Mouse (Mus musculus) gonadal fat pad, adult 2 months (tissue): ENCODE measurements around the gene Nos1. TPM values are rescaled to one million over a fixed set of nuclear protein-coding genes. Genes with fewer than 3 reads are reported as not detected.

ENCODE experiments used
- DNase-seq: peaks from one replicate; pipeline ENCODE4 v3.0.0-alpha.2; 2012; ENCODE audit warnings: low read depth
- polyA plus RNA-seq: library from polyadenylated mRNA; depleted of rRNA; stranded (reverse); fragments of >200 nt; gene quantifications from 2 replicates; pipeline ENCODE4 v1.2.3, GENCODE M21; 2012; rRNA removed

Nos1 gene
- polyA plus RNA-seq, 1 experiment: 0.72 TPM

- no peak for DNase-seq
Measured at GRCm38 (mm10) chr5:117997434-117997970, 216.7 kb downstream of the Nos1 start.

GRCm38 (mm10) chr5:117999061-117999460 is 218.2 kb downstream of the Nos1 start:
- no peak for DNase-seq

GRCm38 (mm10) chr5:117999584-117999983 is 218.8 kb downstream of the Nos1 start:
- no peak for DNase-seq

GRCm38 (mm10) chr5:118002059-118002458 is 221.2 kb downstream of the Nos1 start:
- no peak for DNase-seq

- DNase-seq: no peak
Measured at GRCm38 (mm10) chr5:118004619-118005018, 223.8 kb downstream of the Nos1 start.

- DNase-seq: no peak
Measured at GRCm38 (mm10) chr5:118005728-118006127, 224.9 kb downstream of the Nos1 start.

- DNase-seq: no peak
Measured at GRCm38 (mm10) chr5:118008344-118008743, 227.5 kb downstream of the Nos1 start.

Other genes starting within 250 kb of the Nos1 start
- gene Fbxo21, start 195.7 kb downstream of the Nos1 start, polyA plus RNA-seq: 46.0 and 54.1 TPM in 2 replicates
- gene Tesc, start 246.7 kb downstream of the Nos1 start, polyA plus RNA-seq: 3.6 and 4.1 TPM in 2 replicates